Mouse (Mus musculus): ENCODE data around the gene Erbb3. TPM values are rescaled to one million over a fixed set of nuclear protein-coding genes. Genes with fewer than 3 reads are reported as not detected.

Gene Erbb3
- polyA plus RNA-seq, 1 experiment: 39.4 TPM

DNA sequence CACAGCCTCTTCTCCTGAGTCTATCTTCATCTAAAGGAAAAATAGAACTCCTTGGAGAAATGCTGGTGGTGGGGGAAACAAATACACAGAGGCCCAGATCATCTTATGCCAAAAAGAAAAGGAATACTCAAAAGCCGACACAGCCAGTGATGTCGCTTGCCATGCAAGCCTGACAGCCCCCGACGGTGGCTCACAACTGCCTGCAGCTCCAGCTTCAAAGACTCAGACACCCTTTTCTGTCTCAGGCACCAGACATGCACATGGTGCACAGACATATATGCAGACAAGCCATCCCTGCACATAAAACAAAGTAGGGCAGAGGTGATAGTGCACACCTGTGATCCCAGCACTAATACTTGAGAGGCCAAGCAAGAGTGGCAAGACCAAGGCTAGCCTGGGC, 9.7 kb downstream of the Erbb3 start:
- Histone ChIP-seq H3K9ac (ENCODE audit: low read depth, poor library complexity, severe bottlenecking) (no peak overlapping the region), H3K9me3 (replicated peaks; ENCODE audit: control insufficient read depth, insufficient read depth, low read length, poor library complexity, severe bottlenecking) (no peaks in the 10 kb centered on the region), H3K36me3 (ENCODE audit: control insufficient read depth, insufficient read depth, low read length, poor library complexity, severe bottlenecking) (peaks cover 30% of the 10 kb centered on the region), H3K27ac (ENCODE audit: insufficient read depth, low read length) (no peak overlapping the region), H3K4me3 (ENCODE audit: low read depth, low read length) (no peak overlapping the region), H3K4me1 (ENCODE audit: control insufficient read depth, insufficient read depth, low read length) (no peaks in the 10 kb centered on the region), H3K27me3 (ENCODE audit: control insufficient read depth, insufficient read depth, low read length, poor library complexity, severe bottlenecking) (no peaks in the 10 kb centered on the region)
- no peak for TF ChIP-seq EP300 (IDR thresholded peaks at IDR 0.05; ENCODE audit: insufficient read depth, low read depth, low read length)
- no peak for TF ChIP-seq CTCF (IDR thresholded peaks at IDR 0.05; ENCODE audit: low read depth, low read length)
- no peak for TF ChIP-seq POLR2A (IDR thresholded peaks at IDR 0.05; ENCODE audit: insufficient read depth, low read length)

DNA sequence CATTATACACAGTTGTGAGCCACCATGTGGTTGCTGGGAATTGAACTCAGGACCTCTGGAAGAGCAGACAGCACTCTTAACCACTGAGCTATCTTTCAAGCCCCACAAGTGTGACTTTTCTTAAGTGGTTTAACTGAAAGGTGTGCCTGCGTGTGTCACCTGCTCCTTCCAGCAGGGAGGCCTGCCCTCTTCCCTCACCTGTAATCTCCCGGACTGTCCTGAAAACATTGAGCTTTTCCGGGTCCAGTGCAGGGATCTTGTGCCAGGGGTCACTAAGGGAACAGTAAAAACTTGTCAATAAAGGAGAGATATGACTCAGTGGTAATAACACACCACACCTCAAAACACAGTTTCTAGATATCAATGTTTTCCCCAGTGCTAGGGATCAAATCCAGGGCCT, 10.2 kb downstream of the Erbb3 start:
- Histone ChIP-seq H3K4me1 (ENCODE audit: control insufficient read depth, insufficient read depth, low read length) (no peaks in the 10 kb centered on the region), H3K27ac (ENCODE audit: insufficient read depth, low read length) (no peak overlapping the region), H3K9me3 (replicated peaks; ENCODE audit: control insufficient read depth, insufficient read depth, low read length, poor library complexity, severe bottlenecking) (no peaks in the 10 kb centered on the region), H3K9ac (ENCODE audit: low read depth, poor library complexity, severe bottlenecking) (no peak overlapping the region), H3K4me3 (ENCODE audit: low read depth, low read length) (no peak overlapping the region), H3K36me3 (ENCODE audit: control insufficient read depth, insufficient read depth, low read length, poor library complexity, severe bottlenecking) (peaks cover 30% of the 10 kb centered on the region), H3K27me3 (ENCODE audit: control insufficient read depth, insufficient read depth, low read length, poor library complexity, severe bottlenecking) (no peaks in the 10 kb centered on the region)
- TF ChIP-seq CTCF (IDR thresholded peaks at IDR 0.05; ENCODE audit: low read depth, low read length) (no peak), EP300 (IDR thresholded peaks at IDR 0.05; ENCODE audit: insufficient read depth, low read depth, low read length) (no peak), POLR2A (IDR thresholded peaks at IDR 0.05; ENCODE audit: insufficient read depth, low read length) (no peak)

DNA sequence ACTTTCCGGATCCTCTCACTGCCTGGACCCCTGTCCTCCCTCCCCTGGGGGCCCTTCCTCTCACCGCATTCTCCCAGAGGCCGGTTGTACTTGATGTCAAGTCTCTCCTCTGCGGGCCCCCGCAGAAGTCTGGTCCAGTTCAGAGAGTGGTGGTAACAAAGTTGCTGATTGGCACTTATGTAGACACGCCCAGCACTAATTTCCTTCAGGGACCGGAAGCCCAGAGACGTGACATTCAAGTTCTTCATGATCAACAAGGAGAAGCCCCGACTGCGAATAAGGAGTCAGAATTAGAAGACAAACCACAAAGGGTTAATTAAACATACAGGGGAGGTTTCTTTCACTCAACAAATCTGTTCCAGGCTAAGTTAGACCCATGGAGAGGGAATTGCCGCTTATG, 11.1 kb downstream of the Erbb3 start:
- Histone ChIP-seq H3K27me3 (ENCODE audit: control insufficient read depth, insufficient read depth, low read length, poor library complexity, severe bottlenecking) (no peaks in the 10 kb centered on the region), H3K9me3 (replicated peaks; ENCODE audit: control insufficient read depth, insufficient read depth, low read length, poor library complexity, severe bottlenecking) (no peaks in the 10 kb centered on the region), H3K9ac (ENCODE audit: low read depth, poor library complexity, severe bottlenecking) (no peak overlapping the region; the same call in 1 of the 2 replicates), H3K27ac (ENCODE audit: insufficient read depth, low read length) (no peak overlapping the region), H3K4me1 (ENCODE audit: control insufficient read depth, insufficient read depth, low read length) (no peaks in the 10 kb centered on the region), H3K4me3 (ENCODE audit: low read depth, low read length) (no peak overlapping the region), H3K36me3 (ENCODE audit: control insufficient read depth, insufficient read depth, low read length, poor library complexity, severe bottlenecking) (peaks cover 36% of the 10 kb centered on the region)
- TF ChIP-seq CTCF (IDR thresholded peaks at IDR 0.05; ENCODE audit: low read depth, low read length) (no peak), POLR2A (IDR thresholded peaks at IDR 0.05; ENCODE audit: insufficient read depth, low read length) (no peak), EP300 (IDR thresholded peaks at IDR 0.05; ENCODE audit: insufficient read depth, low read depth, low read length) (no peak)

DNA sequence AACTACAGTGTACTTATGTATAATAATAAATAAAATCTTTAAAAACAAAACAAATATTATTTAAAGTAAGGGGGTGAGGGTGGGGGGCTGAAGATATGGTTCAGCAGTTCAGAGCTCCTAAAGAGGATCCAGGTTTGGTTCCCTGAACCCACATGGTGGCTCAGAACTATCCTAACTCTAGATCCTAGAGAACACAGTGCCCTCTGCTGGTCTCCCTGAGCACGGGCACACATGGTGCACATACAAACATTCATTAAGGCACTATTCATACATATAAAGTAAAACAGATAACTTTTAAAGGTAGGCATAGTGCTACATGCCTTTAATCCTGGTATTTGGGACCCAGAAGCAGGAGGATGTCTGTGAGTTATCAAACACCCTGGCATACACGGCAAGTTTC, 14.4 kb downstream of the Erbb3 start:
- Histone ChIP-seq H3K27me3 (ENCODE audit: control insufficient read depth, insufficient read depth, low read length, poor library complexity, severe bottlenecking) (no peaks in the 10 kb centered on the region), H3K9ac (ENCODE audit: low read depth, poor library complexity, severe bottlenecking) (no peak overlapping the region), H3K4me3 (ENCODE audit: low read depth, low read length) (no peak overlapping the region), H3K27ac (ENCODE audit: insufficient read depth, low read length) (no peak overlapping the region), H3K36me3 (ENCODE audit: control insufficient read depth, insufficient read depth, low read length, poor library complexity, severe bottlenecking) (peaks cover 42% of the 10 kb centered on the region), H3K4me1 (ENCODE audit: control insufficient read depth, insufficient read depth, low read length) (no peaks in the 10 kb centered on the region), H3K9me3 (replicated peaks; ENCODE audit: control insufficient read depth, insufficient read depth, low read length, poor library complexity, severe bottlenecking) (no peaks in the 10 kb centered on the region)
- TF ChIP-seq POLR2A (IDR thresholded peaks at IDR 0.05; ENCODE audit: insufficient read depth, low read length): no peak
- TF ChIP-seq EP300 (IDR thresholded peaks at IDR 0.05; ENCODE audit: insufficient read depth, low read depth, low read length): no peak
- peak; percentile 78 for TF ChIP-seq CTCF (IDR thresholded peaks at IDR 0.05; ENCODE audit: low read depth, low read length)

DNA sequence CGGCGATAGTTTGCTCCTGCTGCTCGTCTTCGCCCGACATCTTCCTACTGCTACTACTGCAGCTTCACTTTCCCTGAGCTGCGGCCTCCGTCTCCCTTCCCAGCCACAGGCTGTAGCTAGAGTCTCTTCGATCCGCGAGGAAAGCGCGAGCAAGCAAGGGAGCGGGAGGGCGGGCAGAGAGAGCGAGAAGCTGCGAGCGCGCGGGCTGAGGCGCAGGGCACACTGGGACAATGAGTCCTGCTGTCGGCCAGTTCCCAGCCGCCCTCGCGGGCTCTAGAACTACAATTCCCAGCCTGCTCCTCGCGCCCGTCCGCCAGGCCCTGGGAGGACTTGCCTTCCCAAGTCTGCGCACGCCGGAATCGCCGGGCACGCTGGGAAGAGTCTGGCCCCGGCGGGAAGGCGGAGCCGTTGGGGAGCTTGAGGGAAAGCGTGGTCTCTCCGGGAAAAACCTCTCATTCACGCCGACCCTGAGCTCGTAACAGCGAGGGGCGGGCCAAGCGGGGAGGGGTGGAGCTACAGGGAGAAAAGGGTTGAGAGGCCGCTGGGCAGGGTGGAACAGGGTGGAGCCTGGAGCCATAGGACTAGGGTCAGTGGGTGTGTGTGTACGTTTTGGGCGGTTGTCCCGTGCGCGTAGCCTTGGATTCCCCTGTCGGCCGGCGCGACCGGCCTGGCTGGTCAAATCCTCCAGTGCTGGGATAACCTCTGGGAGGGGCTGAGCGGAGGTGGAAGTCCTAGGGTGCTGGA, 23.5 kb downstream of the Erbb3 start, which contains the start of gene Pa2g4:
Gene Pa2g4, minus strand, starts transcription at position 200 of the 744 bp plus-strand sequence.
- Histone ChIP-seq H3K4me3 (ENCODE audit: low read depth, low read length) (peak within 1 kb of the TSS; percentile 86), H3K27ac (ENCODE audit: insufficient read depth, low read length) (peak within 1 kb of the TSS; percentile 75), H3K9ac (ENCODE audit: low read depth, poor library complexity, severe bottlenecking) (peak within 1 kb of the TSS; percentile 92), H3K36me3 (ENCODE audit: control insufficient read depth, insufficient read depth, low read length, poor library complexity, severe bottlenecking) (peaks cover 35% of the 10 kb centered on the region), H3K9me3 (replicated peaks; ENCODE audit: control insufficient read depth, insufficient read depth, low read length, poor library complexity, severe bottlenecking) (no peaks in the 10 kb centered on the region), H3K27me3 (ENCODE audit: control insufficient read depth, insufficient read depth, low read length, poor library complexity, severe bottlenecking) (no peaks in the 10 kb centered on the region), H3K4me1 (ENCODE audit: control insufficient read depth, insufficient read depth, low read length) (peaks cover 2% of the 10 kb centered on the region)
- peak; percentile 98 for TF ChIP-seq POLR2A (IDR thresholded peaks at IDR 0.05; ENCODE audit: insufficient read depth, low read length)
- TF ChIP-seq CTCF (IDR thresholded peaks at IDR 0.05; ENCODE audit: low read depth, low read length): no peak
- peak; percentile 72; the same call in 1 of the 2 replicates for TF ChIP-seq EP300 (IDR thresholded peaks at IDR 0.05; ENCODE audit: insufficient read depth, low read depth, low read length)

DNA sequence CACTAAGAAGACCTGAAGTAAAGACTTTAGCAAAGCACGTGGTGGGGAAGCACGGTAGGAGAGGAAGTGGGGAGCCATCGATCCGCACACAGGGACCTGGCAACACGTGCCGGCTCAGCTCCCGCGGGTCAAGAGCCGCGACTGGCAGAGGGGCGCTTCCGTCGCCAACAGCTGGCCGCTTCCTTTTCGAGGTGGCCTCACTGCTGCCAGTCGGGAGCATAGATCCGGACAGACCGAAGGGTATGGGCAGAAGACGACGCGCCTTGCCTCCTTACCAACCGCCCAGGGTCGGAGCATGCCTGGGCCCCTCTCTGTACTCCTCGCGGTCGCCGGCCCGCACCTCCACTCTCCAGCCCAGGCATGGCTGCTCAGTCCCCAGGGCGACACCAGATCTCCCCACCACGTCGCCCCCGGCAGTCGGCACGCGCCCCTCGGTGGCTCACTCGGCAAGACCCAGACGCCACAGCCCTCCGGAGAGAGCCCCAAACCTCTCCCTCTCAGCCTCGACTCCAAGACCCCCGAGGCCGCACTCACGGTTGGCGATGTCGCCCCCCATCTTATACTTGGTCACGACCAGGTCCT, 24.2 kb downstream of the Erbb3 start:
- TF ChIP-seq POLR2A (IDR thresholded peaks at IDR 0.05; ENCODE audit: insufficient read depth, low read length) (no peak), EP300 (IDR thresholded peaks at IDR 0.05; ENCODE audit: insufficient read depth, low read depth, low read length) (no peak), CTCF (IDR thresholded peaks at IDR 0.05; ENCODE audit: low read depth, low read length) (no peak)
- no peaks in the 10 kb centered on the region for H3K27me3 ChIP-seq (ENCODE audit: control insufficient read depth, insufficient read depth, low read length, poor library complexity, severe bottlenecking)
- H3K4me3 ChIP-seq (ENCODE audit: low read depth, low read length): peak overlapping the region; percentile 86
- no peaks in the 10 kb centered on the region for H3K9me3 ChIP-seq (replicated peaks; ENCODE audit: control insufficient read depth, insufficient read depth, low read length, poor library complexity, severe bottlenecking)
- H3K27ac ChIP-seq (ENCODE audit: insufficient read depth, low read length): peak overlapping the region; percentile 23
- H3K36me3 ChIP-seq (ENCODE audit: control insufficient read depth, insufficient read depth, low read length, poor library complexity, severe bottlenecking): peaks cover 37% of the 10 kb centered on the region
- peak overlapping the region; percentile 92 for H3K9ac ChIP-seq (ENCODE audit: low read depth, poor library complexity, severe bottlenecking)
- H3K4me1 ChIP-seq (ENCODE audit: control insufficient read depth, insufficient read depth, low read length): peaks cover 2% of the 10 kb centered on the region

Data from ES-Bruce4 (cell line).